Mouse (Mus musculus): ENCODE results near the gene Gm21974. TPM values are rescaled to one million over a fixed set of nuclear protein-coding genes. Genes with fewer than 3 reads are reported as not detected.

The Gm21974 gene
- total and polyA plus RNA-seq, 3 experiments: not detected

- dilution Hi-C loops (cut with MboI; ENCODE audit: extremely low pct_ligation_motif_present, extremely low pct_unique_long_range_greater_than_20kb, low sequenced_read_pairs): no loop called here
- peaks cover 24 to 60% of the 10 kb centered on the region in 2 experiments for H3K36me3 ChIP-seq (replicated peaks in 1 of 2; ENCODE audit: control insufficient read depth in 1 of 2, insufficient read depth in 1 of 2, low read length in 1 of 2)
These were observed 30.0 kb upstream of the Gm21974 start for GRCm38 (mm10) chr7:127925252-127925651.

GRCm38 (mm10) chr7:127923714-127924113 lies 28.5 kb upstream of the Gm21974 start:
- dilution Hi-C loops (cut with MboI; ENCODE audit: extremely low pct_ligation_motif_present, extremely low pct_unique_long_range_greater_than_20kb, low sequenced_read_pairs): no loop called here
- peaks cover 24 to 67% of the 10 kb centered on the region in 2 experiments for H3K36me3 ChIP-seq (replicated peaks in 1 of 2; ENCODE audit: control insufficient read depth in 1 of 2, insufficient read depth in 1 of 2, low read length in 1 of 2)

More at GRCm38 (mm10) chr7:127925252-127925651, 30.0 kb upstream of the Gm21974 start:
- H3K4me2 ChIP-seq (ENCODE audit: insufficient read depth, low read depth, poor library complexity, severe bottlenecking): no peak overlapping the region
- no peaks in the 10 kb centered on the region for H3K79me2 ChIP-seq (replicated peaks; ENCODE audit: control insufficient read depth, extremely low read depth, insufficient read depth, poor library complexity, severe bottlenecking)
- H3K27ac ChIP-seq (ENCODE audit: insufficient read depth, low read depth): no peak overlapping the region
- no peak for DNase-seq (ENCODE audit: extremely low read depth)
- in situ Hi-C loops (cut with MboI; ENCODE audit: low pct_ligation_motif_present, low pct_unique_long_range_greater_than_20kb, low sequenced_read_pairs): loop anchor here (10.0 kb wide), 1 partner anchor 1220 kb away; the partner anchor contains the start of gene Coro1a
- peaks cover 5 to 26% of the 10 kb centered on the region in 2 experiments for H3K4me1 ChIP-seq (ENCODE audit: control insufficient read depth in 1 of 2, insufficient read depth in 2 of 2)
- no peaks in the 10 kb centered on the region for H3K9me3 ChIP-seq (replicated peaks; ENCODE audit: low read length)
- no peak overlapping the region for H3K4me3 ChIP-seq (replicated peaks in 1 of 3; ENCODE audit: low read depth in 2 of 3, low read length in 2 of 3, poor library complexity in 1 of 3)
- TF ChIP-seq MAZ (IDR thresholded peaks at IDR 0.05; ENCODE audit: low read depth, low read length) (no peak), EP300 (IDR thresholded peaks at IDR 0.05; ENCODE audit: low read length) (no peak), E2F4 (IDR thresholded peaks at IDR 0.05; ENCODE audit: insufficient replicate concordance, low read depth, low read length) (no peak), ZC3H11A (IDR thresholded peaks at IDR 0.05; ENCODE audit: low read depth, low read length) (no peak), TBP (conservative IDR thresholded peaks at IDR 0.05; ENCODE audit: low read depth, low read length) (no peak), GABPA (IDR thresholded peaks at IDR 0.05; ENCODE audit: insufficient replicate concordance, low read depth, low read length) (no peak), MEF2A (IDR thresholded peaks at IDR 0.05; ENCODE audit: borderline replicate concordance, low read depth, low read length) (no peak), NRF1 (IDR thresholded peaks at IDR 0.05; ENCODE audit: low read depth, low read length) (no peak), UBTF (IDR thresholded peaks at IDR 0.05; ENCODE audit: low read depth, low read length) (no peak), MXI1 (IDR thresholded peaks at IDR 0.05; ENCODE audit: low read depth, low read length) (no peak), CTCF (conservative IDR thresholded peaks at IDR 0.05 in 1 of 2, IDR thresholded peaks at IDR 0.05 in 1 of 2; ENCODE audit: low read depth in 2 of 2, low read length in 2 of 2) (no peak), ELF1 (IDR thresholded peaks at IDR 0.05; ENCODE audit: low read depth, low read length) (no peak), RAD21 (IDR thresholded peaks at IDR 0.05; ENCODE audit: low read depth, low read length) (no peak), JUND (conservative IDR thresholded peaks at IDR 0.05; ENCODE audit: low read depth, low read length) (no peak), CHD1 (IDR thresholded peaks at IDR 0.05; ENCODE audit: low read depth, low read length) (no peak), ZMIZ1 (IDR thresholded peaks at IDR 0.05; ENCODE audit: low read depth, low read length) (no peak)
- no peak overlapping the region for H3K9ac ChIP-seq (ENCODE audit: insufficient read depth, low read depth)
- no peaks in the 10 kb centered on the region for H3K27me3 ChIP-seq (replicated peaks)

More at GRCm38 (mm10) chr7:127923714-127924113, 28.5 kb upstream of the Gm21974 start:
- H3K4me2 ChIP-seq (ENCODE audit: insufficient read depth, low read depth, poor library complexity, severe bottlenecking): no peak overlapping the region
- no peak overlapping the region for H3K27ac ChIP-seq (ENCODE audit: insufficient read depth, low read depth)
- no peak for TF ChIP-seq ZNF384 (IDR thresholded peaks at IDR 0.05; ENCODE audit: low read depth, low read length)
- no peak for TF ChIP-seq PAX5 (IDR thresholded peaks at IDR 0.05; ENCODE audit: low read length)
- TF ChIP-seq MAZ (IDR thresholded peaks at IDR 0.05; ENCODE audit: low read depth, low read length): no peak
- TF ChIP-seq USF1 (IDR thresholded peaks at IDR 0.05; ENCODE audit: low read depth, low read length): no peak
- TF ChIP-seq JUND (conservative IDR thresholded peaks at IDR 0.05; ENCODE audit: low read depth, low read length): no peak
- TF ChIP-seq NELFE (IDR thresholded peaks at IDR 0.05; ENCODE audit: low read depth, low read length): no peak
- no peak for TF ChIP-seq MYC (IDR thresholded peaks at IDR 0.05; ENCODE audit: low read depth, low read length)
- TF ChIP-seq KAT2A (IDR thresholded peaks at IDR 0.05; ENCODE audit: insufficient replicate concordance, low read length): no peak
- no peak for TF ChIP-seq ZKSCAN1 (IDR thresholded peaks at IDR 0.05; ENCODE audit: borderline replicate concordance, low read depth, low read length)
- no peak for TF ChIP-seq RCOR1 (conservative IDR thresholded peaks at IDR 0.05; ENCODE audit: low read depth, low read length)
- TF ChIP-seq MXI1 (IDR thresholded peaks at IDR 0.05; ENCODE audit: low read depth, low read length): no peak
- TF ChIP-seq JUN (IDR thresholded peaks at IDR 0.05; ENCODE audit: insufficient read depth, low read depth, low read length): no peak
- TF ChIP-seq MEF2A (IDR thresholded peaks at IDR 0.05; ENCODE audit: borderline replicate concordance, low read depth, low read length): no peak
- no peak for TF ChIP-seq EP300 (IDR thresholded peaks at IDR 0.05; ENCODE audit: low read length)
- TF ChIP-seq CHD1 (IDR thresholded peaks at IDR 0.05; ENCODE audit: low read depth, low read length): no peak
- TF ChIP-seq E2F4 (IDR thresholded peaks at IDR 0.05; ENCODE audit: insufficient replicate concordance, low read depth, low read length): no peak
- TF ChIP-seq TBP (conservative IDR thresholded peaks at IDR 0.05; ENCODE audit: low read depth, low read length): no peak
- TF ChIP-seq ZC3H11A (IDR thresholded peaks at IDR 0.05; ENCODE audit: low read depth, low read length): no peak
- H3K4me1 ChIP-seq (ENCODE audit: control insufficient read depth in 1 of 2, insufficient read depth in 2 of 2): peaks cover 5 to 19% of the 10 kb centered on the region in 2 experiments
- H3K9ac ChIP-seq (ENCODE audit: insufficient read depth, low read depth): no peak overlapping the region
- no peaks in the 10 kb centered on the region for H3K79me2 ChIP-seq (replicated peaks; ENCODE audit: control insufficient read depth, extremely low read depth, insufficient read depth, poor library complexity, severe bottlenecking)
- no peaks in the 10 kb centered on the region for H3K27me3 ChIP-seq (replicated peaks)
- no peak overlapping the region for H3K4me3 ChIP-seq (replicated peaks in 1 of 3; ENCODE audit: low read depth in 2 of 3, low read length in 2 of 3, poor library complexity in 1 of 3)
- no peaks in the 10 kb centered on the region for H3K9me3 ChIP-seq (replicated peaks; ENCODE audit: low read length)
- no peak for DNase-seq (ENCODE audit: extremely low read depth)
- in situ Hi-C loops (cut with MboI; ENCODE audit: low pct_ligation_motif_present, low pct_unique_long_range_greater_than_20kb, low sequenced_read_pairs): loop anchor here (10.0 kb wide), 1 partner anchor 1219 kb away; the partner anchor contains the start of gene Coro1a
